Mouse (Mus musculus) olfactory bulb, adult 2 months (tissue): ENCODE data around the gene Btbd11.

Experiments
- CTCF ChIP-seq: fragments of 200-500 bp; IDR thresholded peaks from 2 replicates; pipeline ENCODE4 v1.5.1; 2012; ENCODE audit warnings: low read depth, mild to moderate bottlenecking, low read length, moderate library complexity; ENCODE audit not compliant: insufficient read depth
- POLR2A ChIP-seq: fragments of 200-500 bp; IDR thresholded peaks from 2 replicates; pipeline ENCODE4 v1.6.1; 2012; ENCODE audit warnings: mild to moderate bottlenecking, low read depth, low read length, moderate library complexity; ENCODE audit not compliant: insufficient read depth

DNA sequence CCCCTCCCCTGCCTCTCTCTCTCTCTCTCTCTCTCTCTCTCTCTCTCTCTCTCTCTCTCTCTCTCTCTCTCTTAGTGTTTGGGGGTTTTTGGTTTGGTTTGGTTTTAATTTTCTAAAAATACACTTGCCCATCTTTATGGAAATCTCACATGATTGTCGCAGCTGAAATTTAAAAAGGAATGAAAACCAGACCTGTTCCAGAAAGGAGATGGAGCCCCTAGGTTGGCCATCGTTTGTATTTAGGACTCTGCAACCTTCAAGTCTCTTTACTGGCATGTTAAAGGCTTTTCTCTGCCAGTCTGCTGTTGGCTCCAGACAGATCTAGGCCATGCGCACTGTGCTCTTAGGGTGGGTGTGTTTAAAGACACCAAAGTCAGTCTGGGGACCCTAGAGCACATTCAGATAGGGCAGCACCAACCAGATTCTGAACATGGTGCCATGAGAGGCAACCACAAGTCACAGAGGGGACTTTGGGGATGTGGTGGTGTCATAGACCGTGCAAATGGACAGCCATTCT lies 238.6 kb downstream of the Btbd11 start:
- TF ChIP-seq POLR2A (no peak), CTCF (no peak)
